Mouse (Mus musculus): Measurements from ENCODE around the gene Ralgapa2.

DNA sequence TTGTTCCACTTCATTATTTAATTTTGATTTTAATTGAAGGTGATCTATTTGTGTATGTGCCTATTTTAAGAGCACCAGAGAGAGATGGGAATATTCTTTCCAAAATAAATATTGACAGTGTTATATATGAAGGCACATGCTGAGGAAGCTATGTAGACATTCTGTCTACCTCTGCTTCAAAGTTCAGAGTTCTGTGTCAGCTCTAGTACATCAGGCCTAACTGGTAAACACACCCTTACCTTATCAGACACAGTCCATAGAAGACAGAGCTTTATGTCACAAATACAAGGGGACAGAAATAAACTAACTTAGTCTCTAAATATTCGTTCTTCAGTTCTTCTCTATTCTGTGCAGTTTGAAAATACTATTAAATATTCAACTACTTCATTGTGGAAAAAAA lies 12.1 kb downstream of the Ralgapa2 start:
- TF ChIP-seq CTCF (IDR thresholded peaks at IDR 0.05; ENCODE audit: borderline replicate concordance, insufficient read depth, low read length) (no peak), POLR2A (IDR thresholded peaks at IDR 0.05; ENCODE audit: low read depth, low read length) (no peak)
